Mouse (Mus musculus): ENCODE results near the gene 4930404N11Rik.

DNA sequence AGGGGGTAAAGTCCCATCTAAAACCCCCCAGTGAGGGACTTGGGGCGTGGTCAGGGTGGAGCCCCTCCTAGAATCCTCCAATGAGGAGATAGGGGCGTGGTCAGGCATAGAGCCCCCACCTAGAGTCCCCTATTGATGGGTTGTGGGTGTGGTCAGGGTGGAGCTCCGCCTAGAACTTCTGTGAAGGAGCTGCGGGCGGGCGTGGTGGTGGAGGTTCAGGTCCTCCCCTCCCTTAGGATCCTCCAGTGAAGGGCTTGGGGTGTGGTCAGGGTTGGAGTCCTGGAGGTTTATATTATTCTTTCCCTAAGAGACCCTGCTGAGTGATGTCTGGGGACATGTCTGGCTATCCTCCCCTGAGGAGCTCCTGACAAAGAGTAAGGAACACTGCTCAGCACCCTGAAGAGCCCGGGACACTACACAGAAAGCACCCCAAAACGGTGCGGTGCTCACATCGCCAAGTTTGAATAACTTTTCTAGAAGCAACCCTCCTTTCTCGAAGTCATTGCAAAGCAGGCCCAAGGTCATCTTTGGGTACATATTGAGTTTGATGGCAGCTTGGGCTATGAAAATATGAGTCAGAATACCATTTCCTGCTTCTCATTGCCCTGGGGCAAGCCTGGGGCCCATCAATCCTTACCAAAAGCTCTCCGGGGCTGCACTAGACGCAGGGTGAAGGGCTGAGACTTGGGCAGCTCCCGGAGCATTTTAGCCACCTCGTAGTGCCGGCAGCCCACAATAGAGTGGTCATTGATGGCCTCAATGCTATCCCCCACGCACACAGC is 24.9 kb downstream of the 4930404N11Rik start:
- TF ChIP-seq CTCF (IDR thresholded peaks at IDR 0.05; ENCODE audit: insufficient read depth, low read depth, low read length) (no peak), POLR2A (IDR thresholded peaks at IDR 0.05; ENCODE audit: insufficient read depth, low read depth, low read length) (no peak)

Data from olfactory bulb, adult 2 months (tissue).